Mouse (Mus musculus): ENCODE results near the gene C1qtnf1. TPM values are rescaled to one million over a fixed set of nuclear protein-coding genes. Genes with fewer than 3 reads are reported as not detected.

Gene C1qtnf1
- polyA plus RNA-seq (2017; shearing (Covaris generic)): not detected

GRCm38 (mm10) chr11:118427986-118428385, at the start of gene C1qtnf1:
C1qtnf1 (plus strand) TSS chr11:118428203.

GRCm38 (mm10) chr11:118401760-118402280, 26.2 kb upstream of the C1qtnf1 start, which contains the start of gene Lgals3bp:
Lgals3bp (minus strand) TSS chr11:118402092.

GRCm38 (mm10) chr11:118418834-118419504, 9.0 kb upstream of the C1qtnf1 start, which contains the start of gene Cant1:
Cant1 (minus strand) TSS chr11:118419086.

GRCm38 (mm10) chr11:118476396-118477373, 48.7 kb downstream of the C1qtnf1 start, which contains the start of gene Engase:
Engase (plus strand) TSS chr11:118476829.

Other genes starting within 250 kb of the C1qtnf1 start
- gene Cyth1, start 179.6 kb upstream of the C1qtnf1 start, polyA plus RNA-seq (2017; shearing (Covaris generic)): 323 TPM
- gene Usp36, start 138.0 kb upstream of the C1qtnf1 start, polyA plus RNA-seq (2017; shearing (Covaris generic)): 33.7 TPM
- 0.15 TPM for gene Cep295nl, start 85.7 kb upstream of the C1qtnf1 start, polyA plus RNA-seq (2017; shearing (Covaris generic))
- 5.8 TPM for gene Timp2, start 72.5 kb upstream of the C1qtnf1 start, polyA plus RNA-seq (2017; shearing (Covaris generic))
- 134 TPM for gene Lgals3bp, start 26.1 kb upstream of the C1qtnf1 start, polyA plus RNA-seq (2017; shearing (Covaris generic))
- 61.5 TPM for gene Cant1, start 9.1 kb upstream of the C1qtnf1 start, polyA plus RNA-seq (2017; shearing (Covaris generic))
- 13.6 TPM for gene Engase, start 48.6 kb downstream of the C1qtnf1 start, polyA plus RNA-seq (2017; shearing (Covaris generic))